Mouse (Mus musculus) lung, embryonic 15.5 days (tissue): ENCODE results near the gene Tectb. TPM values are rescaled to one million over a fixed set of nuclear protein-coding genes. Genes with fewer than 3 reads are reported as not detected.

Experiments used
- ATAC-seq: fragments of 200-750 bp; cut with Nextera tagmentation; 2 replicates; pipeline ENCODE4 v1.8.0; 2017; ENCODE audit warnings: moderate number of reproducible peaks, borderline replicate concordance; ENCODE audit not compliant: low FRiP score, low TSS enrichment; ENCODE audit errors: extremely low read depth
- H3K27ac ChIP-seq: fragments of 300-500 bp; sonication (generic); 2 replicates; pipeline ENCODE4 v1.5.1; 2015; ENCODE audit warnings: moderate library complexity, mild to moderate bottlenecking, inconsistent platforms
- H3K27me3 ChIP-seq: fragments of 300-500 bp; sonication (generic); 2 replicates; pipeline ENCODE4 v1.6.1; 2015; ENCODE audit warnings: inconsistent platforms
- H3K36me3 ChIP-seq: fragments of 300-500 bp; sonication (generic); 2 replicates; pipeline ENCODE4 v1.6.1; 2015; ENCODE audit warnings: inconsistent platforms
- H3K4me1 ChIP-seq: fragments of 300-500 bp; sonication (generic); 2 replicates; pipeline ENCODE4 v1.6.1; 2015; ENCODE audit warnings: inconsistent platforms
- H3K4me2 ChIP-seq: fragments of 300-500 bp; sonication (generic); 2 replicates; pipeline ENCODE4 v1.6.1; 2015; ENCODE audit warnings: inconsistent platforms, mild to moderate bottlenecking, moderate library complexity
- H3K4me3 ChIP-seq: fragments of 300-500 bp; sonication (generic); 2 replicates; pipeline ENCODE4 v1.5.1; 2015; ENCODE audit warnings: mild to moderate bottlenecking, inconsistent platforms
- H3K9ac ChIP-seq: fragments of 300-500 bp; sonication (generic); 2 replicates; pipeline ENCODE4 v1.6.1; 2015; ENCODE audit warnings: inconsistent platforms
- H3K9me3 ChIP-seq: fragments of 300-500 bp; sonication (generic); 2 replicates; pipeline ENCODE4 v1.6.1; 2016; ENCODE audit warnings: inconsistent platforms
- WGBS: fragments of 180-500 bp; shearing (Covaris S2); methylation state at CpG from one replicate; pipeline ENCODE4 v1.1.7; 2015; 5-methylcytosine and 5-hydroxymethylcytosine counted together
- microRNA-seq: library from miRNA; unstranded; fragments of <30 nt; microRNA quantifications from one replicate; pipeline ENCODE4, GENCODE M21; 2016
- polyA plus RNA-seq: library from polyadenylated mRNA; unstranded; fragments of >200 nt; fragmentation: Nextera tagmentation; extraction: Ambion mirVana; gene quantifications from 2 replicates; pipeline ENCODE4 v1.2.1, GENCODE M21; 2015

Gene Tectb
- polyA plus RNA-seq, 1 experiment from 2014 or later = not detected

- no peak overlapping the region for H3K27ac ChIP-seq
Measured at GRCm38 (mm10) chr19:55236026-55236425, 55.5 kb downstream of the Tectb start.

DNA sequence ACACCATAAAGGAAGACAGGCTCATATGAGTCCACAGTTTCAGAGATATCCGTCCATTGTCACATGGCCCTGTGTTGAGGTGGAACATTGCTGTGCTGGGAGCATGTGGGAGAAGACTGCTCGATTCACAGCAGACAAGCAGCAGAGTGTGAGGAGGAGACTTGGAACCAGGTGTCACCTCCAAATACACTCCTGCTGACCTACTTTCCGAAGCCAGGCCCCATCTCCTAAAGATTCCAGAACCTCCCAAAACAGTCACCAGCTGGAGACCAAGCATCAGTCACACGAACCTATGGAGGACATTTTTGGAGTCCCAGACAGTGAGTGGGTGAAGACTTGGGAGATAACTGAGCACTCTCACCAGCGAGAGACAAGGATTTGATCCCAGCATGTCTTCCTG lies 56.0 kb downstream of the Tectb start:
- ATAC-seq = no peak
- no peaks in the 10 kb centered on the region for H3K9me3 ChIP-seq

More at GRCm38 (mm10) chr19:55236026-55236425, 55.5 kb downstream of the Tectb start:
- H3K4me3 ChIP-seq = no peak overlapping the region
- H3K36me3 ChIP-seq = no peaks in the 10 kb centered on the region
- H3K27me3 ChIP-seq = no peaks in the 10 kb centered on the region
- no peak for ATAC-seq
- H3K9me3 ChIP-seq = no peaks in the 10 kb centered on the region
- H3K4me1 ChIP-seq = 0 out of 2 replicates have a peak, but pooled peaks cover 3% of the 10 kb centered on the region
- no peak overlapping the region for H3K4me2 ChIP-seq
- no peak overlapping the region for H3K9ac ChIP-seq
- WGBS = 17% methylated on average over 2 of the region's 2 CpGs

DNA sequence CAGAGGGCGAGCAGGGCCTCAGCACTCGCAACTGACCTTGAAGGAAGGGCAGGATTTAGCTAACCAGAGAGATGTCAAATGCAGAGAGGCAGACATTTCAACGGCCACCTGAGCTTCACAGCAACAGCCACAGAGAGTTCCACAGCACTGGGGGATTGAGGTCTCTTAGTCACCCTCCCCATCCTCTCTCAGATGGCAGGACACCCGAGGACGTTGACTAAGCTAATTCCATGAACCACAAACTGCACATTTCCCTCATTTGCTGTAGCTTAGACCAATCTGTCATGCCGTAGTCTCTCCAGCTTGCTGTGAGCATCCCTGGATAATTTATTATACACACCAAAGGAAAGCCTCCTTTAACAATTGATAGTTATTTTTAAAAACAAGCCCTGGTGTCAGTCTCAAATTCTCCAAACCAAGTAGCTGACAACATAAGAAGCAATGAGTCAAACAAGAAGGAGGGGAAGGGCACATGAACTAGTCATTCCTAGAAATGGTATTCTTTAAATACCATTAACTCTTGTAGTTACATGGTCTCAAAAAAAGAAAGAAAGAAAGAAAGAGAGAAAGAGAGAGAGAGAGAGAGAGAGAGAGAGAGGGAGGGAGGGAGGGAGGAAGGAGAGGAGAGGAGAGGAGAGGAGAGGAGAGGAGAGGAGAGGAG lies 59.4 kb downstream of the Tectb start:
- H3K36me3 ChIP-seq = no peaks in the 10 kb centered on the region
- H3K27me3 ChIP-seq = no peaks in the 10 kb centered on the region
- 67% methylated on average over 6 of the region's 6 CpGs for WGBS
- no peak overlapping the region for H3K9ac ChIP-seq
- H3K4me1 ChIP-seq = peaks cover 12% of the 10 kb centered on the region
- no peak overlapping the region for H3K27ac ChIP-seq
- H3K9me3 ChIP-seq = no peaks in the 10 kb centered on the region
- no peak overlapping the region for H3K4me2 ChIP-seq
- no peak for ATAC-seq
- H3K4me3 ChIP-seq = no peak overlapping the region

More for the DNA sequence above, 56.0 kb downstream of the Tectb start:
- Histone ChIP-seq H3K4me1 (0 out of 2 replicates have a peak, but pooled peaks cover 3% of the 10 kb centered on the region), H3K27me3 (no peaks in the 10 kb centered on the region), H3K4me3 (no peak overlapping the region), H3K36me3 (no peaks in the 10 kb centered on the region), H3K4me2 (no peak overlapping the region), H3K9ac (no peak overlapping the region), H3K27ac (no peak overlapping the region)
- WGBS = 73% methylated on average over 5 of the region's 5 CpGs

DNA sequence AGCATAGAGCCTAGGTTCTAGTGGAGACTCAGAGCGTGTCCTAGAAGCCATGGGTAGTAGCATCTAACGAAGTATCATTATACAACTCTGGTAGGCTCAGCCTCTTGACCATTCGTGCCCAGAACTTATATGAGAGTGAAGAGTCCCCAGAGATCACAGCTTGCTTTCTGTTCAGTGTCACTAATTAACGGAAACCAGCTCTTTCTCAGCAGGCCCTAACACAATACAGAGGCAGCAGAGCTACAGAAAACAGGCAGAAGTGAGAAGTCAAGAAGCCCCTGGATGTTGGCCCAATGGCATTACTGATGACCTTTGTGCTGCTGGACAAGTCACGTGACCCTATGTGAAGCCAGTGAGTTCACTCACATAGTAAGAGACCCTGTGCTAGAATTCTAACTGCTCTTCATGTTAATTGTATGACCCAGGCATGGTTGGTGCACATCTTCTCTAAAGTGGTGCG lies 60.7 kb downstream of the Tectb start, which contains the start of gene Gucy2g:
Gucy2g (minus strand) TSS at position 51 of the 460 bp plus-strand sequence.
- H3K36me3 ChIP-seq = no peaks in the 10 kb centered on the region
- H3K27ac ChIP-seq = no peak within 1 kb of the TSS
- peaks cover 20% of the 10 kb centered on the region for H3K4me1 ChIP-seq
- no peaks in the 10 kb centered on the region for H3K9me3 ChIP-seq
- WGBS = 77% methylated on average over 6 of the region's 6 CpGs
- no peaks in the 10 kb centered on the region for H3K27me3 ChIP-seq
- ATAC-seq = no peak
- H3K4me2 ChIP-seq = no peak within 1 kb of the TSS
- no peak within 1 kb of the TSS for H3K9ac ChIP-seq
- no peak within 1 kb of the TSS for H3K4me3 ChIP-seq

DNA sequence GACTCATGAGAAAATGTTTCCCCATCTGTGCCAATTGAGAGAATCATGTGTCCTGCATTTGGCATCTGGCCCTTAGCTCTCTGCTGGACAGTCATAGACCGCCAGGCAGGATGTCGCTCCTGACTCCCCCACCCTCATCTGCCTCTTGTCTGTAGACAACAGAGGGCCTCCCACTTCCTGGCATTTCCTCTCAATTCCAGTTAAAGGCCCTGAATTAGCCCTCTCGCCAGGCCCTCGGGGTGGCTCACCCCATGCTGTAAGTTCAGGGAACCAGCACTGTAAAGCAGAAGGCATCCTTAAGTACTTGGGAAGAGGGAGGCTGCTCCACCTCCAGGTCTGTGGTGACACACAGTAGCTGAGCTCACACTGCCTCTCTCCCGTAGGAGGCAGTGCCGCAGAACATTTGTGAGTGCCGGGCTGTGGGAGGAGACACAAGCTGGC lies 64.3 kb downstream of the Tectb start:
- H3K27ac ChIP-seq = peak overlapping the region; percentile 74
- H3K9ac ChIP-seq = no peak overlapping the region
- peaks cover 29% of the 10 kb centered on the region for H3K4me1 ChIP-seq
- no peaks in the 10 kb centered on the region for H3K27me3 ChIP-seq
- H3K4me2 ChIP-seq = peak overlapping the region; percentile 24; the same call in 1 of the 2 replicates
- no peaks in the 10 kb centered on the region for H3K9me3 ChIP-seq
- H3K36me3 ChIP-seq = no peaks in the 10 kb centered on the region
- peak; percentile 86 for ATAC-seq
- no peak overlapping the region for H3K4me3 ChIP-seq
- 7% methylated on average over 7 of the region's 7 CpGs for WGBS

Small RNA genes lying within 50 kb of the gene (microRNA-seq; reads per million reads assigned to microRNA genes)
- gene Mir6715 = 0.74 reads per million

Other genes starting within 250 kb of the Tectb start
- gene Gpam, start 53.5 kb upstream of the Tectb start, polyA plus RNA-seq = 28.7 and 29.2 TPM in 2 replicates
- 0.05 TPM in 1 of 2 replicates, not detected in the other for gene Gucy2g, start 60.5 kb downstream of the Tectb start, polyA plus RNA-seq
- gene Acsl5, start 71.2 kb downstream of the Tectb start, polyA plus RNA-seq = 81.8 and 83.7 TPM in 2 replicates
- gene Zdhhc6, start 135.3 kb downstream of the Tectb start, polyA plus RNA-seq = 101 and 105 TPM in 2 replicates
- 25.0 and 27.8 TPM in 2 replicates for gene Vti1a, start 135.6 kb downstream of the Tectb start, polyA plus RNA-seq